Mouse (Mus musculus) ES-E14 (cell line): ENCODE measurements around the gene Ccdc7a.

Source experiments
- CHD2 ChIP-seq: IDR thresholded peaks from 2 replicates; pipeline ENCODE4 v1.6.1; 2014; ENCODE audit warnings: mild to moderate bottlenecking, low read depth, low read length, inconsistent platforms
- MAFK ChIP-seq: IDR thresholded peaks from 2 replicates; pipeline ENCODE4 v1.6.1; 2014; ENCODE audit warnings: mild to moderate bottlenecking, low read depth, low read length, inconsistent platforms; ENCODE audit not compliant: insufficient read depth
- ZC3H11A ChIP-seq: IDR thresholded peaks from 2 replicates; pipeline ENCODE4 v1.6.1; 2012; ENCODE audit warnings: low read depth, mild to moderate bottlenecking, inconsistent platforms, low read length, borderline replicate concordance
- ZNF384 ChIP-seq: IDR thresholded peaks from 2 replicates; pipeline ENCODE4 v1.6.1; 2012; ENCODE audit warnings: low read depth, low read length, inconsistent platforms

DNA sequence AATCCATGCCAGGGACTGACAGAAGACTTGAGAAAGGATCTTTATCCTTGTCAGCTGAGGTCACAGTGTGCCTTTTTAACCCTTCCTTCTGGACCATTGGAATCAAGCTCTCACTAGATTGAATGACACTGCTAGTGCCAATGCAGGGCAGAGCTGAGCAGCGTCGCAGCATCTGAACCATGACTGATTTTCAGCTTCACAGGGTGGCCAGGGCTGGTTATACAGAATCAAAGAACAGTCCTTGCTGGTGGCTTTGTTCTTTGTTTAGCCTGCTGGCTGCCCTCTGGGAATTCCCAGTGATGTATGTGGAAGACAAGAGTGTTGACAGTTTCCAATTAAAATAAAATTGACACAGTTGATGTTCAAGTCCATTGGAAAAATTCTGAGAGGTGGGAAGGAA, 333.1 kb downstream of the Ccdc7a start:
- no peak for TF ChIP-seq MAFK
- no peak for TF ChIP-seq ZNF384
- no peak for TF ChIP-seq ZC3H11A
- no peak for TF ChIP-seq CHD2
